ENCODE assay signal across 9 mouse cellular contexts in the genomic region with DNA sequence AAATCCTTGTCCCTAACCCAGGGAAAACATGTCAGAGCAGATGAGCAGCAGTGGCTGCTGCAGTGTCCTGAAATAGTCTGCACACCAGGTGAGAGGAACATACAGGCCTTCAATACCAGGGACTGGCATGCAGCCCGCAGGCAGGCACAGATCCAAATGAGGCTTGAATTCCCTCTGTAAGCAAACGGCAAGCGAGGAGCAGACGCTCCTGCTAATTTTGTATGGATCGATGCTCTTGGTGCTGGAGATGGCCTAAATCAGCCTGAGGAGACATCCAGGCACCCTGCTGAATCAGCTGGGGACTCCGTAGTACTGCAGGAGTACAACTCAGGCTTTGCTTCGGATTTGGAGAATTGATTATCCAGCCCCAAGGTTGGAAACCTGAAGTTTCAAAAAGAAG.
DNase-seq lines count a peak whose midpoint lies in the region.
"Had no signal": no experiment of that assay in that cellular context is flagged by ENCODE, and none has a peak within 500 bp of the region (broad histone marks: within the 10 kb centered on the region; RNA-seq: fewer than 3 reads in every experiment).

No protein-coding gene starts in this region.

- intact Hi-C loops in gastrocnemius, postnatal 14 days (cut with DNase I; ENCODE audit: low total_unique reads): no loop called here

- DNase-seq in layer of hippocampus, adult 11-12 months (ENCODE audit: low spot score): peak; percentile 52
- no peak for DNase-seq in layer of hippocampus, adult 9-10 months (ENCODE audit: low spot score)
- peak; percentile 73 for DNase-seq in cerebellum, adult 8-10 months
- peak; percentile 10 for DNase-seq in gastrocnemius, postnatal 14 days
- DNase-seq in retina, adult 2 months (ENCODE audit: low read depth, low spot score): peak; percentile 4
- DNase-seq in lung, postnatal 25 days (ENCODE audit: low spot score): no peak
- no peak for DNase-seq in urinary bladder, postnatal 25 days (ENCODE audit: low spot score)
- DNase-seq in ovary, postnatal 14 days (ENCODE audit: low spot score): no peak
- DNase-seq: liver, embryonic 13.5 days had no signal

Comparison
In these comparisons a context has a peak if more than half of its experiments do, and no peak if none do; other contexts are left out.
1. DNase-seq: peak in layer of hippocampus, adult 11-12 months (single experiment), cerebellum, adult 8-10 months (single experiment), gastrocnemius, postnatal 14 days (single experiment) and retina, adult 2 months (single experiment); none in layer of hippocampus, adult 9-10 months (single experiment), lung, postnatal 25 days (single experiment), urinary bladder, postnatal 25 days (single experiment) and ovary, postnatal 14 days (single experiment).